Mouse (Mus musculus) MEL (cell line): Measurements from ENCODE around the gene Tmem268. TPM values are rescaled to one million over a fixed set of nuclear protein-coding genes. Genes with fewer than 3 reads are reported as not detected.

ENCODE experiments used
- DNase-seq: peaks from one replicate; pipeline ENCODE4 v3.0.0; 2011; ENCODE audit warnings: low read depth, low spot score
- H3K27ac ChIP-seq: 2 replicates; pipeline ENCODE4 v1.5.1; 2012; ENCODE audit warnings: low read depth, mild to moderate bottlenecking, control low read depth, low read length, moderate library complexity; ENCODE audit not compliant: control insufficient read depth
- H3K27me3 ChIP-seq, 2 experiments: fragments of 150-350 bp in 1 of 2; sonication (generic) in 1 of 2; 2 replicates each; pipeline ENCODE4 v1.6.1; 2012; ENCODE audit warnings: low read length in 2 of 2, mild to moderate bottlenecking in 2 of 2, improper control_type of control experiment in 1 of 2, moderate library complexity in 1 of 2; ENCODE audit not compliant: insufficient read depth in 2 of 2, control insufficient read depth in 1 of 2
- H3K36me3 ChIP-seq, 2 experiments: 2 replicates each; pipeline ENCODE4 v1.6.1; 2012 to 2014; ENCODE audit warnings: low read length in 2 of 2, improper control_type of control experiment in 1 of 2, inconsistent platforms in 1 of 2, mild to moderate bottlenecking in 1 of 2; ENCODE audit not compliant: insufficient read depth in 2 of 2, control insufficient read depth in 1 of 2
- H3K4me1 ChIP-seq, 2 experiments: fragments of 150-350 bp in 1 of 2; sonication (generic) in 1 of 2; 2 replicates each; pipeline ENCODE4 v1.6.1; 2012; ENCODE audit warnings: low read length in 2 of 2, improper control_type of control experiment in 1 of 2, mild to moderate bottlenecking in 1 of 2; ENCODE audit not compliant: insufficient read depth in 2 of 2, control insufficient read depth in 1 of 2
- H3K4me3 ChIP-seq, 2 experiments: fragments of 150-350 bp in 1 of 2; sonication (generic) in 1 of 2; 2 replicates each; pipeline ENCODE4 v1.5.1; 2012; ENCODE audit warnings: low read depth in 2 of 2, low read length in 2 of 2, mild to moderate bottlenecking in 2 of 2, moderate library complexity in 2 of 2, control low read depth in 1 of 2, improper control_type of control experiment in 1 of 2; ENCODE audit not compliant: control insufficient read depth in 1 of 2, insufficient read depth in 1 of 2
- H3K79me2 ChIP-seq: 2 replicates; pipeline ENCODE4 v1.6.1; 2012; ENCODE audit warnings: mild to moderate bottlenecking, low read length, moderate library complexity; ENCODE audit not compliant: control insufficient read depth, poor library complexity, insufficient read depth
- H3K9ac ChIP-seq: 2 replicates; pipeline ENCODE4 v1.6.1; 2012; ENCODE audit warnings: low read depth, mild to moderate bottlenecking, control low read depth, low read length, moderate library complexity; ENCODE audit not compliant: control insufficient read depth, poor library complexity, severe bottlenecking
- H3K9me3 ChIP-seq: fragments of 150-350 bp; sonication (generic); replicated peaks from 2 replicates; pipeline ENCODE4 v1.6.1; 2012; ENCODE audit warnings: mild to moderate bottlenecking, low read length, improper control_type of control experiment, moderate library complexity; ENCODE audit not compliant: insufficient read depth
- CTCF ChIP-seq, 3 experiments: IDR thresholded peaks in 2 of 3; conservative IDR thresholded peaks in 1 of 3; 2 replicates each; pipeline ENCODE4 v1.5.1; 2011 to 2012; ENCODE audit warnings: low read length in 3 of 3, low read depth in 2 of 3, mild to moderate bottlenecking in 2 of 3, improper control_type of control experiment in 1 of 3, inconsistent platforms in 1 of 3, mixed read lengths in 1 of 3, moderate library complexity in 1 of 3; ENCODE audit not compliant: control insufficient read depth in 1 of 3, insufficient read depth in 1 of 3, poor library complexity in 1 of 3, severe bottlenecking in 1 of 3
- ELF1 ChIP-seq: IDR thresholded peaks from 2 replicates; pipeline ENCODE4 v1.6.1; 2014; ENCODE audit warnings: low read depth, mild to moderate bottlenecking, inconsistent platforms, low read length, improper control_type of control experiment, moderate library complexity
- EP300 ChIP-seq, 2 experiments: IDR thresholded peaks; 2 replicates each; pipeline ENCODE4 v1.6.1; 2011; ENCODE audit warnings: improper control_type of control experiment in 2 of 2, low read length in 2 of 2, low read depth in 1 of 2, mild to moderate bottlenecking in 1 of 2
- ETS1 ChIP-seq: IDR thresholded peaks from 2 replicates; pipeline ENCODE4 v1.6.1; 2012; ENCODE audit warnings: low read depth, mild to moderate bottlenecking, inconsistent platforms, low read length, improper control_type of control experiment, moderate library complexity
- GABPA ChIP-seq: IDR thresholded peaks from 2 replicates; pipeline ENCODE4 v1.6.1; 2012; ENCODE audit warnings: low read depth, mild to moderate bottlenecking, inconsistent platforms, low read length, improper control_type of control experiment, moderate library complexity
- GATA1 ChIP-seq: IDR thresholded peaks from 2 replicates; pipeline ENCODE4 v1.6.1; 2011; ENCODE audit warnings: low read depth, low read length, improper control_type of control experiment
- HCFC1 ChIP-seq: IDR thresholded peaks from 2 replicates; pipeline ENCODE4 v1.6.1; 2012; ENCODE audit warnings: low read depth, mild to moderate bottlenecking, inconsistent platforms, low read length, improper control_type of control experiment, moderate library complexity
- MAZ ChIP-seq: IDR thresholded peaks from 2 replicates; pipeline ENCODE4 v1.6.1; 2012; ENCODE audit warnings: low read depth, mild to moderate bottlenecking, inconsistent platforms, low read length, improper control_type of control experiment
- MXI1 ChIP-seq: IDR thresholded peaks from 2 replicates; pipeline ENCODE4 v1.6.1; 2011; ENCODE audit warnings: mild to moderate bottlenecking, low read depth, low read length, improper control_type of control experiment
- MYB ChIP-seq: IDR thresholded peaks from 2 replicates; pipeline ENCODE4 v1.6.1; 2011; ENCODE audit warnings: mild to moderate bottlenecking, low read depth, low read length, improper control_type of control experiment
- NELFE ChIP-seq: IDR thresholded peaks from 2 replicates; pipeline ENCODE4 v1.6.1; 2011; ENCODE audit warnings: low read depth, low read length, improper control_type of control experiment
- NRF1 ChIP-seq: IDR thresholded peaks from 2 replicates; pipeline ENCODE4 v1.6.1; 2014; ENCODE audit warnings: low read depth, mild to moderate bottlenecking, inconsistent platforms, low read length, improper control_type of control experiment, moderate library complexity; ENCODE audit not compliant: poor library complexity, insufficient read depth, severe bottlenecking
- POLR2AphosphoS2 ChIP-seq: IDR thresholded peaks from 2 replicates; pipeline ENCODE4 v1.6.1; 2011; ENCODE audit warnings: low read length, improper control_type of control experiment
- POLR2AphosphoS5 ChIP-seq: IDR thresholded peaks from 2 replicates; pipeline ENCODE4 v1.6.1; 2012; ENCODE audit warnings: low read depth, borderline replicate concordance, mild to moderate bottlenecking, inconsistent platforms, low read length, moderate library complexity, mixed read lengths
- RAD21 ChIP-seq: IDR thresholded peaks from 2 replicates; pipeline ENCODE4 v1.6.1; 2011; ENCODE audit warnings: mild to moderate bottlenecking, low read depth, low read length, improper control_type of control experiment
- RCOR1 ChIP-seq: IDR thresholded peaks from 2 replicates; pipeline ENCODE4 v1.6.1; 2012; ENCODE audit warnings: low read depth, mild to moderate bottlenecking, inconsistent platforms, low read length, improper control_type of control experiment
- TAL1 ChIP-seq: IDR thresholded peaks from 2 replicates; pipeline ENCODE4 v1.6.1; 2012; ENCODE audit warnings: mild to moderate bottlenecking, inconsistent platforms, low read length, moderate library complexity, mixed read lengths
- TCF12 ChIP-seq: IDR thresholded peaks from 2 replicates; pipeline ENCODE4 v1.6.1; 2014; ENCODE audit warnings: low read depth, mild to moderate bottlenecking, inconsistent platforms, low read length, improper control_type of control experiment, moderate library complexity
- UBTF ChIP-seq: IDR thresholded peaks from 2 replicates; pipeline ENCODE4 v1.6.1; 2012; ENCODE audit warnings: low read depth, mild to moderate bottlenecking, inconsistent platforms, low read length, improper control_type of control experiment, moderate library complexity, borderline replicate concordance; ENCODE audit not compliant: insufficient read depth
- USF1 ChIP-seq: IDR thresholded peaks from 2 replicates; pipeline ENCODE4 v1.6.1; 2014; ENCODE audit warnings: low read depth, mild to moderate bottlenecking, inconsistent platforms, low read length, improper control_type of control experiment, moderate library complexity
- USF2 ChIP-seq, 2 experiments: IDR thresholded peaks; 2 replicates each; pipeline ENCODE4 v1.6.1; 2011 to 2012; ENCODE audit warnings: improper control_type of control experiment in 2 of 2, low read length in 2 of 2, borderline replicate concordance in 1 of 2, inconsistent platforms in 1 of 2, low read depth in 1 of 2, mild to moderate bottlenecking in 1 of 2; ENCODE audit not compliant: insufficient read depth in 1 of 2
- ZNF384 ChIP-seq: IDR thresholded peaks from 2 replicates; pipeline ENCODE4 v1.6.1; 2012; ENCODE audit warnings: low read depth, mild to moderate bottlenecking, inconsistent platforms, low read length, improper control_type of control experiment
- polyA plus RNA-seq, 2 experiments: library from polyadenylated mRNA; stranded (reverse) in 1 of 2; unstranded in 1 of 2; fragments of >175 nt in 1 of 2; fragments of >200 nt in 1 of 2; gene quantifications; 2 replicates each; pipeline versions ENCODE4 v1.2.1 to v1.2.4; 2012; ENCODE audit warnings: low replicate concordance in 2 of 2, low read depth in 1 of 2; ENCODE audit not compliant: insufficient read length in 2 of 2, insufficient read depth in 1 of 2, missing spikeins in 1 of 2
- total RNA-seq: library from RNA; depleted of rRNA; stranded (reverse); fragments of 300-350 nt; gene quantifications from 2 replicates; pipeline ENCODE4 v1.2.3, GENCODE M21; 2012

The Tmem268 gene
- total and polyA plus RNA-seq, 3 experiments, result 8.1 to 11.3 TPM; not detected in 1

DNA sequence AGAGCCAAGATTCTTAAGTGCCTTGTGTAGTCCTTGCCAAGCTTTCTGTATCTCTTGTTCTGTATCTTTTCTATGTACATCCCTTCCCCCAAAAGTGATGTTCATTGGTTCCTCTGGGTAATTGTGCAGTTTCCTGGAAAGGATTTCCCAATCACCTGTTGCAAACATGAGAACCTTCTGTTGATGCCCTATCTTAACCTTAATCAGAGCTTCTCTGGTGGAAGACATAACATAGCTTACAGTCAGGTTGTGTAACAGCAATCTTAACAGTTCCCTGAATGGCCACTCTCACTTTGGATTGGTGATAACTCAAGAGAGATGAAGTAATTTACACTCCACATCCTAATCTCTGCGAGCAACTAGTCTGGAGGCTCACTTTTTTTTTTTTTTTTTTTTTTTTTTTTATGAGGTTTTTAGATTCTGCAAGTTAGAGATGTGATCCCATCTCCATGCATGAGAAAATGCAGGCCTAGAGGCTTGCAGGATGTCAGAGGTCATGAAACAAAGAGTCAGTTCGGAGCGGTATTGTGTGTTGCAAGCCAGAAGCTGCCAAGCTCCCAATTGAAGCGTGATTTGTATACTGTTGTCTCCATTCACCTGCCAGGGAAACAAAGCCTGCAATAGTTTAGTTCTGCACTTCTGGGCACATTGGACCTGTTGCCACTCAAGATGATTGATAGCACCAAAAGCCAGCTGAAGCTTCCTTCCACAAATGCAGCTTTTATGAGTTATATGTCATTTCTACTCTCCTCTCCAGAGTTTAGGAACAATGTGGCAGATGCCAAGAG, 4.6 kb upstream of the Tmem268 start:
- no peaks in the 10 kb centered on the region for H3K27me3 ChIP-seq
- H3K27ac ChIP-seq, result no peak overlapping the region
- H3K9me3 ChIP-seq, result no peaks in the 10 kb centered on the region
- H3K36me3 ChIP-seq, result peaks cover 5 to 12% of the 10 kb centered on the region in 2 experiments; a peak in 3 of 4 replicates
- no peak overlapping the region for H3K9ac ChIP-seq
- no peaks in the 10 kb centered on the region; a peak in 1 of 4 replicates for H3K4me1 ChIP-seq
- H3K4me3 ChIP-seq, result no peak overlapping the region
- TF ChIP-seq ELF1, result no peak
- TF ChIP-seq MYB, result no peak
- peak; percentile 62; the same call in 1 of the 2 replicates for TF ChIP-seq ZNF384
- TF ChIP-seq POLR2AphosphoS5, result no peak
- H3K79me2 ChIP-seq, result peaks cover 8% of the 10 kb centered on the region; the same call in 1 of the 2 replicates
- no peak for DNase-seq

GRCm38 (mm10) chr4:63554616-63555015, 4.0 kb upstream of the Tmem268 start:
- H3K9me3 ChIP-seq, result no peaks in the 10 kb centered on the region
- H3K79me2 ChIP-seq, result peaks cover 9% of the 10 kb centered on the region; the same call in 1 of the 2 replicates
- TF ChIP-seq NELFE (no peak), USF2 (IDR thresholded peaks at IDR 0.05; ENCODE audit: borderline replicate concordance in 1 of 2, insufficient read depth in 1 of 2, low read depth in 1 of 2, low read length in 2 of 2) (no peak), HCFC1 (no peak), EP300 (IDR thresholded peaks at IDR 0.05; ENCODE audit: low read depth in 1 of 2, low read length in 2 of 2) (no peak), MYB (no peak), RCOR1 (no peak), POLR2AphosphoS2 (no peak), MAZ (no peak), USF1 (no peak), TAL1 (no peak), ELF1 (no peak), UBTF (no peak), RAD21 (no peak), NRF1 (no peak), TCF12 (no peak), MXI1 (no peak), ETS1 (no peak), GABPA (no peak), CTCF (IDR thresholded peaks at IDR 0.05 in 2 of 3, conservative IDR thresholded peaks at IDR 0.05 in 1 of 3; ENCODE audit: control insufficient read depth in 1 of 3, insufficient read depth in 1 of 3, low read depth in 2 of 3, low read length in 3 of 3, poor library complexity in 1 of 3, severe bottlenecking in 1 of 3) (no peak), GATA1 (no peak)
- TF ChIP-seq, all 39 proteins: peak for 0
- H3K4me1 ChIP-seq, result peaks cover 0 to 4% of the 10 kb centered on the region in 2 experiments; a peak in 1 of 4 replicates
- no peak overlapping the region for H3K27ac ChIP-seq
- H3K4me3 ChIP-seq, result no peak overlapping the region
- H3K27me3 ChIP-seq, result no peaks in the 10 kb centered on the region
- H3K9ac ChIP-seq, result no peak overlapping the region
- H3K36me3 ChIP-seq, result peaks cover 5 to 7% of the 10 kb centered on the region in 2 experiments; a peak in 3 of 4 replicates
- DNase-seq, result no peak
